Mouse (Mus musculus): Measurements from ENCODE around the gene Gm20388.
A peak's percentile ranks its signal among the peaks of the same experiment; 100 is the strongest.

GRCm38 (mm10) chr8:120101068-120101972 lies 190.7 kb downstream of the Gm20388 start, which contains the start of gene Zdhhc7:
- TF ChIP-seq CTCF (conservative IDR thresholded peaks at IDR 0.05; ENCODE audit: insufficient read depth, insufficient read length, low read depth, low read length) (no peak), POLR2A (IDR thresholded peaks at IDR 0.05; ENCODE audit: low read depth, low read length) (peak; percentile 34)

Data from kidney, adult 2 months (tissue).